Mouse (Mus musculus) B cell, adult 67 days (primary cell): ENCODE results near the gene Ccdc6. TPM values are rescaled to one million over a fixed set of nuclear protein-coding genes. Genes with fewer than 3 reads are reported as not detected.

Source experiments
- total RNA-seq, 2 experiments: library from RNA; stranded (reverse); gene quantifications; 4 replicates each; pipeline ENCODE4 v1.2.4; 2023

Gene Ccdc6
- total RNA-seq: 10 to 100 TPM; 63.4 to 69.9 TPM

DNA sequence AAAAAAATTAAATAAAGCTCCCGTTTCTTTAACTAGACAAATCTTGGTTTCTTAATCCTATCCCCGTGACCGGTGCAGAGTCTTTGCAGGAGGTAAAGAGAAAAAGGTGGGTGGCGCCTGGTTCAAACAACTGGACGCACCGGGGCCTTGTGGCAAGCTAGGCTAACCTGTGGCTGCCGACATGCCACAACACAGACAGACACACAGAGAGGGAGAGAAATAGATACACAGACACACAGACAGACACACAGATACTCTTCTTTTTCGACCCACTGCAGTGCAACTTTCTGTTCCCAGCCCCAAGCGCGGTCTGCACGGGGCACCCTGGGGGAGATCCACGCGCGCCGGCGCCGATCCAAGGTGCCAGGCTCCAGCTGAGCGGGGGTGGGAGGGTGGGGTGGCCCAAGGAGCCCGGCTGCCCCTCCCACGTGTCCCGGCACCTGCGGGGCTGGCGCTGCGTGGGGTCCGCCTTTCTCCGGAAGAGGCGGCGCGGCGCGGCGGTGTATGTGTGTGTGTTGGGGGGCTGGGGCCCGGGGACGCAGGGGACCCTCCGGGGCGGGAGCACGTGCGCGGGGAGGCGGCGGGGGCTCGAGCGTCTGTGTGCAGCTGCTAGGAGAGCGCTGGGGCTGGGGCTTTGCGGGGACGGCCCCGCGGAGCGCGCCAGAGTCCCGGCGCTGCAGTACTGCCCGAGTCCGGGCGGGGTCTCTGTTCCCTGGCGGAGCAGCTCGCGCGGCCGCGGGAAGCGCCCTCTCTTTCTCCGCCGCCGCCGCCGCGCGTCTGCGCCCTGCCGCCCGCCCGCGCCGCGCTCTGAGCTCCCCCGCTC, at the start of gene Ccdc6:
Gene Ccdc6 (plus strand): TSS at position 756 of the 823 bp plus-strand sequence.

DNA sequence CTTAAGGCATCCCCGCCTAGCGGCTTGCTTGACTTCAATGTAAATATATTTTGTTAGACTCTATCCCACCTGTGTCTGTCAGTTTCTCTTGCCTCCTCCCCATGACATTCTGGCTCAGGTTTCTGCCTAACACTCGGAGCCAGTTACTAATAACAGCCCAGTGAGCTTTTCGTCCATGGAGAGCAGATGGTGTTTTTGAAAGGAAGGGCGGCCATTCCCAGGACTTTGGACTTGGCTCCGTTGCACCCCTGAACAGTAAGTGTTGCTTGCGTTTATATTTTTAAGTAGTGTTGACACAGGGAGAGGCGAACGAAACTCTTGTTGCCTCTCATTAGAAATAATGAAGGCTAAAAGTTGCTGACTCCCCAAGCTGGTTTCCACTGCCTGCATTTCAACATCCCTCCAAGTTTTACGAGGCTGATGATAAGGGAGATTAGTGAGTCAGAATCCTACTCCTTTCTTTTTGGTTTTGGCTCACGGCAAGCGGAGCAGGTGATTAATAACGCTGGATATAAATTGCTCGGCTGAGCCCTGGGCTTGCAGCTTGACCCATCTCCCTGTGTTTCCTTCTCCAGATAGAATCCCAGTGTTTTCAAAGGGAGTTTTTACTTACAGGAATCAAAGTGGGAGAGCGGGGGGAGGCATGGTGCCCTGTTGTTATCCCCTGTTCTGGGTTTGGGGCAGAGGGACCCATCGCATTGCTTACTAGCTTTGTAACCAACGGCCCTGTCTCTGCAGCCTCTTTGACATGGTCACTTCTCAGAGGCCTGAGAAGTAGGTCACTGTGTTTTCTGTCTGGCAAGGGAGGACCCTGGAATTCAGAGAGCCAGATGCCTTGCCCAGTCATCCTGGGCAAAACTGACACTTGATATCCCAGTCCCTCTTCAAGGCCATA, 107.8 kb downstream of the Ccdc6 start, which contains the start of gene Mrln:
Gene Mrln (plus strand): TSS at position 160 of the 895 bp plus-strand sequence.

Other genes with a start within 250 kb of the Ccdc6 start
- gene Mrln, start 107.5 kb downstream of the Ccdc6 start, total RNA-seq: 1 to 10 TPM in 1 of 2 experiments, not detected in 1; 2.5 TPM
- under 1 TPM in 1 of 2 experiments, not detected in 1; 0.46 TPM for gene Slc16a9, start 148.0 kb downstream of the Ccdc6 start, total RNA-seq